Mouse (Mus musculus) adrenal gland, adult 8-10 months (tissue): ENCODE data around the gene Ephb4. TPM values are rescaled to one million over a fixed set of nuclear protein-coding genes. Genes with fewer than 3 reads are reported as not detected.
A peak's percentile ranks its signal among the peaks of the same experiment; 100 is the strongest.

Experiments
- DNase-seq: peaks from one replicate; pipeline ENCODE4 v3.0.0; 2022
- total RNA-seq, 4 experiments: library from RNA; stranded (reverse); gene quantifications; 2 replicates each; pipeline ENCODE4 v1.2.4; 2022

Gene Ephb4
- total RNA-seq, 4 experiments from 2014 or later: 51.4 to 70.3 (median 61.1) TPM

- DNase-seq: no peak
Measured at GRCm38 (mm10) chr5:137373371-137373950, 23.6 kb downstream of the Ephb4 start.

- no peak for DNase-seq
Measured at GRCm38 (mm10) chr5:137374521-137375080, 24.7 kb downstream of the Ephb4 start.

GRCm38 (mm10) chr5:137375627-137376026, 25.7 kb downstream of the Ephb4 start:
- peak; percentile 50 for DNase-seq

GRCm38 (mm10) chr5:137376198-137376597, 26.3 kb downstream of the Ephb4 start:
- DNase-seq: no peak

- no peak for DNase-seq
Measured at GRCm38 (mm10) chr5:137376722-137377121, 26.8 kb downstream of the Ephb4 start.

- DNase-seq: no peak
Measured at GRCm38 (mm10) chr5:137377176-137377575, 27.3 kb downstream of the Ephb4 start.

- DNase-seq: no peak
Measured at GRCm38 (mm10) chr5:137377603-137378002, 27.7 kb downstream of the Ephb4 start.

GRCm38 (mm10) chr5:137381152-137381551, 31.2 kb downstream of the Ephb4 start:
- DNase-seq: no peak

GRCm38 (mm10) chr5:137383441-137383840, 33.5 kb downstream of the Ephb4 start:
- no peak for DNase-seq

GRCm38 (mm10) chr5:137386712-137387111, 36.8 kb downstream of the Ephb4 start:
- no peak for DNase-seq

GRCm38 (mm10) chr5:137391641-137392040, 41.7 kb downstream of the Ephb4 start:
- no peak for DNase-seq

GRCm38 (mm10) chr5:137394456-137394855, 44.5 kb downstream of the Ephb4 start:
- no peak for DNase-seq

GRCm38 (mm10) chr5:137404081-137404480, 54.2 kb downstream of the Ephb4 start:
- no peak for DNase-seq

- no peak for DNase-seq
Measured at GRCm38 (mm10) chr5:137409451-137409850, 59.5 kb downstream of the Ephb4 start.

GRCm38 (mm10) chr5:137410066-137410465, 60.2 kb downstream of the Ephb4 start:
- DNase-seq: no peak

- DNase-seq: no peak
Measured at GRCm38 (mm10) chr5:137410549-137410948, 60.6 kb downstream of the Ephb4 start.

- DNase-seq: no peak
Measured at GRCm38 (mm10) chr5:137411235-137411634, 61.3 kb downstream of the Ephb4 start.

- DNase-seq: no peak
Measured at GRCm38 (mm10) chr5:137414253-137414652, 64.3 kb downstream of the Ephb4 start.

GRCm38 (mm10) chr5:137419105-137419504, 69.2 kb downstream of the Ephb4 start:
- DNase-seq: no peak

- no peak for DNase-seq
Measured at GRCm38 (mm10) chr5:137419841-137420240, 69.9 kb downstream of the Ephb4 start.

- DNase-seq: no peak
Measured at GRCm38 (mm10) chr5:137425648-137426047, 75.7 kb downstream of the Ephb4 start.
